19 mouse cellular contexts compared by ENCODE assay signal in genomic region chr12:110535361-110535760, GRCm38 (mm10).
A peak's percentile ranks its signal among the peaks of the same experiment; 100 is the strongest.
DNase-seq lines count a peak whose midpoint lies in the region; TF ChIP-seq lines count a peak whose summit lies in the region.
"Had no signal": no experiment of that assay in that cellular context is flagged by ENCODE, and none has a peak within 500 bp of the region (broad histone marks: within the 10 kb centered on the region; RNA-seq: fewer than 3 reads in every experiment).

No protein-coding gene starts in this region.

- H3K4me3 ChIP-seq in gastrocnemius, adult 2 months: no peak overlapping the region
- H3K4me3 ChIP-seq: forebrain, embryonic 13.5 days; hindbrain, embryonic 10.5 days; limb, embryonic 13.5 days; midbrain, embryonic 12.5 days; neural tube, embryonic 15.5 days had no signal

- intact Hi-C loops in gastrocnemius, adult 2 months (cut with DNase I): loop anchor here (5.0 kb wide), 1 partner anchor 48 kb away; no protein-coding TSS in a partner anchor
- intact Hi-C loops in gastrocnemius, postnatal 36 days (cut with DNase I): loop anchor here (5.0 kb wide), 1 partner anchor 38 kb away; no protein-coding TSS in a partner anchor

- peak overlapping the region; percentile 28; the same call in 1 of the 2 replicates for H3K27ac ChIP-seq in gastrocnemius, adult 2 months
- H3K27ac ChIP-seq: forebrain, embryonic 13.5 days; hindbrain, embryonic 10.5 days; hindbrain, postnatal 0 days; limb, embryonic 13.5 days; liver, embryonic 14.5 days; midbrain, embryonic 12.5 days; neural tube, embryonic 15.5 days; stomach, postnatal 0 days had no signal

- no peak for DNase-seq in gastrocnemius, adult 2 months
- DNase-seq in gastrocnemius, postnatal 36 days: no peak
- peak; percentile 38 to 71 for DNase-seq in kidney, postnatal 25 days
- DNase-seq in kidney, postnatal 4 days: no peak
- DNase-seq in urinary bladder, adult 2 months (ENCODE audit: low spot score): peak; percentile 19
- DNase-seq in urinary bladder, postnatal 4 days (ENCODE audit: low spot score in 2 of 2): no peak
- DNase-seq in cerebellum, adult 9-11 months: no peak
- DNase-seq: cerebellum, adult 8-10 months; kidney, adult 18-20 months; lung, embryonic 14.5 days; right cerebral cortex, postnatal 14 days had no signal

- no peak for TF ChIP-seq CTCF in gastrocnemius, adult 2 months (IDR thresholded peaks at IDR 0.05)

Comparison
In these comparisons a context has a peak if more than half of its experiments do, and no peak if none do; other contexts are left out.
1. DNase-seq: peak in kidney, postnatal 25 days (2 of 2) and urinary bladder, adult 2 months (single experiment); none in gastrocnemius, adult 2 months (single experiment), gastrocnemius, postnatal 36 days (0 of 2), kidney, postnatal 4 days (0 of 2), urinary bladder, postnatal 4 days (0 of 2) and cerebellum, adult 9-11 months (single experiment).